Mouse (Mus musculus) C2C12 (cell line): ENCODE measurements around the gene Ddx56.

Source experiments
- CTCF ChIP-seq: IDR thresholded peaks from one replicate; pipeline ENCODE4 v1.5.1; 2011; ENCODE audit not compliant: control insufficient read depth, insufficient read depth, insufficient read length
- USF1 ChIP-seq: IDR thresholded peaks from one replicate; pipeline ENCODE4 v1.6.1; 2011; ENCODE audit warnings: low read depth, mild to moderate bottlenecking, control low read depth, moderate library complexity

DNA sequence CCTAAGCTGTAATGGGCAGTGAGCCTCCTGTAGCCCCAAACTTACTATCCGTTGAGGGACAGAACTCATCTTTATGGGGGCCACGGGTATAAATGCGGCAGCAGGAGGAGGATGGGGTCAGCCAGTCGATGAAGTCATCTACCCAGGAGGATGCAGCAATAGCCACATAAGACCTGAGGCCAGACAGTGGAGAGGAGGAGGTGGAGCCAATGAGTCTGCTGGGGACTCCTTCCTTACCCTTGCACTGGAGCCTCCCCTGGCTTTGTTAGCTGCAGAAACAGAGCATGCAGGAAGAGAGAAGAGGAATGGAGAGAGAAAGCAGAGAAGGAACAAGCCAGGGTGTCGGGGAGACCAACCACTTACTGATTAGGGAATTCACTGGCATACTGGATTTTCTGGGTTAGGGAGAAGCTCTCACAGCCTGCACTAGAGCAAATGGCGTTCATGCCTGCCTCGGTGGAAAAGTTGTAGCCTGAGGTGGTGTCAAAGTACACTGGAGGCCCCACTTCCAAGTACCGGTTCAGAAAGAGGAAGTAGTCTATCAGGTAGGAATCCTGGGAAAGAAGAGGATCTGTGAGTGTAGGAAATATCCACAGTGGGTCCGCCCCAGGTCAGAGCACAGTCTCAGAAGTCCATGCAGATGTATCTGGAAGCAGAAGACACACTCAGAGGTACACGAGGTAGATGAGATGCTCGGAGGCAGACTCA is 49.2 kb downstream of the Ddx56 start:
- TF ChIP-seq USF1 (no peak), CTCF (no peak)
